Mouse (Mus musculus) liver, postnatal 0 days (tissue): Measurements from ENCODE around the gene Vac14.

ENCODE experiments used
- CTCF ChIP-seq: sonication (generic); IDR thresholded peaks from 2 replicates; pipeline ENCODE4 v1.5.1; 2016; ENCODE audit warnings: antibody characterized with exemption, low read depth
- EP300 ChIP-seq: IDR thresholded peaks from 2 replicates; pipeline ENCODE4 v1.6.1; 2016; ENCODE audit warnings: antibody characterized with exemption, low read depth, mild to moderate bottlenecking

- TF ChIP-seq CTCF (no peak), EP300 (no peak)
These were observed 24.2 kb upstream of the Vac14 start for GRCm38 (mm10) chr8:110594164-110594563.
